Mouse (Mus musculus) cerebellum, adult 9-10 months (tissue): ENCODE results near the gene Sdf4.
A peak's percentile ranks its signal among the peaks of the same experiment; 100 is the strongest.

Source experiments
- DNase-seq: peaks from one replicate; pipeline ENCODE4 v3.0.0; 2022

Sdf4 gene

GRCm38 (mm10) chr4:155992241-155992905 lies at the start of gene Sdf4, which contains the start of gene B3galt6:
Sdf4 (plus strand) TSS chr4:155992872.
B3galt6 (minus strand) TSS chr4:155992649.
- peak; percentile 87 for DNase-seq

DNA sequence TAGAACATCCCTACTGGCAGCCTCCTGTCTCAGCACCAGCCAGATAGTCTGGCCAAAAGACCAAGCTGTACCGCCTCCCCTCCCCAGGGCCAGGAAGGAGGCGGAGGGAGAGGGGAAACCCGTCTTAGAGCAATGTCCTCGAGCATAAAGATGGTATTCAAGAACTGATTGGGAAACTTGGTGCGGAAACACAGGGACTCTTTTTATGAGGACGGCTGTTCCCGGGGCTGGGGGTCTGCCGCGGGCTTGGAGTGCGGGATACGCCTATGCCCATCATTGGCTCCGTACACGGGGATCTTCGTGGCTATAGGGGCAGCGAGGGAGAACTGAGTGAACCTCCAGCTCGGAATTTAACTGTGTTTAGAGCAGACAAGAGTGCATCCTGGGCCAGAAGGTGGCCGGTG lies 49.6 kb upstream of the Sdf4 start:
- DNase-seq: peak; percentile 59

DNA sequence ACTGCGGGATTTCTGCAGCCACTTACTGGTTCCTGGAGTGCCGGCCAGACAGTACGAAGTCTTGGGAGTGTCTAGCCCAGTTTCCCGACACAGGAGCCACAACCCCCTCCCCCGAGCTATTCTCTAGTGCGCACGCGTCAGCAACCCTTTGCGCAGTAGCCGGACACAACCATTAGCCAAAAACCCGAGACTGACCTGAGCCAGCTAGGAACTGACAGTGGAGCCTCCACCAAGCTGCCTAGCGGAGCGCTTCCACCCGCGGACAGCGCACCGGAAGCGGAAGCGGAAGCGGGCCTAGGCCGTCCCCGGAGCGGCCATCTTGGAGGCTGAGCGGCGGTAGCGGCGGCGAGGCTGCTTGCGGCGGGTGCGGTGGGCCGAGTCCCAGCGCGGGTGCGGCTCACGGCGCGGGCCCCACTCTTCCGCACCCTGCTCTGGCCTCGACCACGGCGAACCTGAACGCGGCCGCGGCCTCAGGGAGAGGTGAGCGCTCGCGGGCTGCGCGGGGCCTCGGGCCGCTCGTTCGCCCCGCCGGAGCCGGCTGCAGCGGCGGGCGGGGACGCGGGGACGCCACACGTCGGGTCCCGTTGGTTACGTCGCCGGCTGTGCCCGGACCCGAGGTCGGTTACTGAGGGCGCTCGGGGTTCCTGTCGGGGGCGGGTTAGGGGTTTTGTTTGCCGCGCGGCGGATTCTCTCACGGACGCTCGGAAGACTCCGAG lies 49.0 kb upstream of the Sdf4 start, which contains the start of gene Ube2j2:
Gene Ube2j2 (plus strand): TSS at position 298 of the 716 bp plus-strand sequence.
- DNase-seq: peak; percentile 98

- peak; percentile 39 for DNase-seq
Measured at GRCm38 (mm10) chr4:155944271-155944670, 48.4 kb upstream of the Sdf4 start.

DNA sequence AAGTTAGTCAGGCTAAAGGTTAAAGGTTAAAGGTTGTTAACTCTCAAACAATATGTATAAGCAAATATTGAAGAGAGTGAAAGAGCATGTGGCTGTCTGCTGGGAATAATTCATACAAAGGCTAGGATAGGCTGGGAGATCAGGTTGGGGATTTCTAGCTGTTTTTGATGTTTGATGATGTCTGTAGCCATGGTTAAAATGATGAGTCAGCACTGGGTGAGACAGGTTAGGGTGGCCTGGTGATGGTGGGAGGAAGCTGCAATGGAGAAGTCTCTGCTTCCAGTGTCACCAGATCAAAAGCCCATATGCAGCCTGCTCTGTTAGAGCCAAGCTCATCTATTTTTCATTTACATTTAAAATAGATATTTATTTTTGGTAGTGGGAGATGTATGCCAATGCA lies 45.6 kb upstream of the Sdf4 start:
- DNase-seq: no peak

GRCm38 (mm10) chr4:155955491-155955890 lies 37.2 kb upstream of the Sdf4 start:
- peak; percentile 47 for DNase-seq

- DNase-seq: peak; percentile 75
Measured at GRCm38 (mm10) chr4:155959275-155959674, 33.4 kb upstream of the Sdf4 start.

- DNase-seq: no peak
Measured at GRCm38 (mm10) chr4:155962167-155962971, 30.3 kb upstream of the Sdf4 start, which contains the start of gene C1qtnf12. C1qtnf12 (plus strand) TSS chr4:155962318.

- no peak for DNase-seq
Measured at GRCm38 (mm10) chr4:155963106-155963505, 29.6 kb upstream of the Sdf4 start.

- no peak for DNase-seq
Measured at GRCm38 (mm10) chr4:155964396-155964795, 28.3 kb upstream of the Sdf4 start.

GRCm38 (mm10) chr4:155969043-155969653 lies 23.5 kb upstream of the Sdf4 start:
- DNase-seq: no peak

DNA sequence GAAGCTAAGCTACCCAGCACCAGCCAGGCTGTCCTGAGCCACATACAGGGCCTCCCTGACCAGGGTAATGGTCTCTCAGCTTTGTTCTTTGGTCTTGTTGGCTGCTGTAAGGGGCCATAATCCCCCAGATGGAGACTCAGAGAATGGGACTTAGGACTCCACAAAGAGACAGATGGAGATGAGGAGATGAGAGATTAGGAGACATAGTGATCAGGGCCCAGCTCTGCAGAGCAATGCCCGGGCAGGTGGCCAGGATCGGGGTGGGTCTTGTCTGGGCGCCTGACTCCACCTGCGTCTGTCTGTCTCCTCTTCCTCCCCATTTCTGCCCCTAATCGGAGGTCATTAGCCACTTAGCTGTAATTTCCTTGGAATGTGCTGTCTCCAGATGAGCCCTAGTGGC lies 22.4 kb upstream of the Sdf4 start:
- DNase-seq: no peak

- no peak for DNase-seq
Measured at GRCm38 (mm10) chr4:155972651-155973050, 20.0 kb upstream of the Sdf4 start.

- no peak for DNase-seq
Measured at GRCm38 (mm10) chr4:155973239-155973638, 19.4 kb upstream of the Sdf4 start.

GRCm38 (mm10) chr4:155981436-155982082 lies 11.1 kb upstream of the Sdf4 start:
- no peak for DNase-seq

- no peak for DNase-seq
Measured at GRCm38 (mm10) chr4:155983788-155984187, 8.9 kb upstream of the Sdf4 start.

DNA sequence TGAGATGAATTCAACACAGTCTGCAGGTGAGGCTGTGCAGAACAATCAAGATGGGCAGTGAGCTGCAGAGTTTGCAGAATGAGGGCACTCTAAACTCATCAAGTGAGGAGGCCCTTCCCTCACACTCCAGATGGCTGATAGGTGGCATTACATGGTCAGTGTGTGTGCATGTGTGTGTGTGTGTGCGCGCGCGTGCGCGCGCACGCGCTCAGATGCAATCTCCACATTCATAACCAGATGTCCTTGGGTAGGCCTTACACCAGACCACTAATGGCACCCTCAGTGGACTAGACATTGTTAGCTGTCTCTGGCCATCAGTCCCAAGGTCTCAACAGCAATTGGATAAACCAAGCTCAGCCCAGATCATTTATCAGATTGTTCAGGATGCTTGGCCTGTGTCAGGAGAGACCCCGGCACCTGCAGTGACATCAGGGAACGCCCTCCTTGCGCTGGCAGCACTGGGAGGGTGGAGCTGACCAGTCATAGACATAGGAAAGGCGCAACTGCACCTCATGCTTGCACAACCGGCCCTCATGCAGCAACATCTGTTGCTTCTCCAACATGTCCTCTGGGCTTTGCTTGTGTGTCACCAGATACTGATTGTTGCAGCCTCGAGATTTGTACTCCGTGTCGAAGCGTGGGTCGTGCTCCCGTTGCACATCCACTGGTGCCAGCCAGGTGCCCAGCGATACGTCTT lies 1.3 kb upstream of the Sdf4 start:
- peak; percentile 68 for DNase-seq

- DNase-seq: no peak
Measured at GRCm38 (mm10) chr4:155991908-155992230, 803 bp upstream of the Sdf4 start.

DNA sequence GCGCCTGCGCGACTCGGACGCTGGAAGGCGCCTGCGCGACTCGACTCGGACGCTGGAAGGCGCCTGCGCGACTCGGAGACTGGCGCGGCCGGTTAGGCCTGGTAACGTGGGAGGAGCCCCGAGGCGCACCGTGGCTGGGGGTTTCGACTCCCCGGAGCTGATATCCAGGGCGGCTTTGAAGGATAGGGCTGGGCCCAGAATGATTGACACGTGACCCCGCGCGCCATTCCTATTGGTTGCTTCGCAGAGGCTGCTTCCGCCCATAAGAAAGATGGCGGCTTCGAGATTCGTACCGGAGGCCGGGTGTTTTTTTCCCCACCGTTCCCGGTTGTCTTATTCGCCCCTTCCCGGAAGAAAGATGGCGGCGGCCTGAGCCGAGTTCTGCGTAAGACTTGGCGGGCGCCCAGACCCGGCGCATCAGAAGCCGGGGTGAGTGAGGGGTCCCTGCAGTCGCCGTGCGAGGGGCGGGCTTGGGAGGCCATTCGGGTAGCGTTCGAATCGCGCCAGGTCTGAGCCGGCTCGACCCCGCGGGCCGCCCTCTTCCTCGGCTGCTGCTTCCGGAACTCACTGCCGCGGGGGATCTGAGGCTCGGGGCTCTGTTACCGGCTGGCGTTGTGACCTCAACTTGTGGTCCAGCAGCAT lies 355 bp downstream of the Sdf4 start:
- peak; percentile 98 for DNase-seq

GRCm38 (mm10) chr4:155993606-155994005 lies 934 bp downstream of the Sdf4 start:
- DNase-seq: peak; percentile 29

DNA sequence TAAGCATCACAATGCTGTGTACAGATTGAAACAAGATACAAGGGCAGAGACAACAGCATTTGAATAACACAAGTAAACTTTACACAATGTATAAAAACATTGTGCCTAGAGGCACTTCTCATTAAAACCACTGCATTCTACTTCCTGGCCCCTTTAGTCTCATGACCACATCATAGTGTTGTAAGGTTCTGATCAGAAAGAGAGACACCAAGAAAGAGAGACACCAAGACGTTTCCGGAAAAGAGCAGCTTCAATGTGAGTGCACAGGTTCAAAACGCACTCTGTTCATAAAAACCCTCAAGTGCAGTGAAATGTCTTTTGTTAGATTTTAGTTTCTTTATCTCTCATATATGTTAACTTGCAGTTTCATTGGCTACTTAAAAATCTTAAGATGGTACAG lies 11.4 kb downstream of the Sdf4 start:
- no peak for DNase-seq
